Mouse (Mus musculus): ENCODE results near the gene Pagr1a. TPM values are rescaled to one million over a fixed set of nuclear protein-coding genes. Genes with fewer than 3 reads are reported as not detected.

Gene Pagr1a
- polyA plus RNA-seq, 1 experiment = 94.8 TPM

DNA sequence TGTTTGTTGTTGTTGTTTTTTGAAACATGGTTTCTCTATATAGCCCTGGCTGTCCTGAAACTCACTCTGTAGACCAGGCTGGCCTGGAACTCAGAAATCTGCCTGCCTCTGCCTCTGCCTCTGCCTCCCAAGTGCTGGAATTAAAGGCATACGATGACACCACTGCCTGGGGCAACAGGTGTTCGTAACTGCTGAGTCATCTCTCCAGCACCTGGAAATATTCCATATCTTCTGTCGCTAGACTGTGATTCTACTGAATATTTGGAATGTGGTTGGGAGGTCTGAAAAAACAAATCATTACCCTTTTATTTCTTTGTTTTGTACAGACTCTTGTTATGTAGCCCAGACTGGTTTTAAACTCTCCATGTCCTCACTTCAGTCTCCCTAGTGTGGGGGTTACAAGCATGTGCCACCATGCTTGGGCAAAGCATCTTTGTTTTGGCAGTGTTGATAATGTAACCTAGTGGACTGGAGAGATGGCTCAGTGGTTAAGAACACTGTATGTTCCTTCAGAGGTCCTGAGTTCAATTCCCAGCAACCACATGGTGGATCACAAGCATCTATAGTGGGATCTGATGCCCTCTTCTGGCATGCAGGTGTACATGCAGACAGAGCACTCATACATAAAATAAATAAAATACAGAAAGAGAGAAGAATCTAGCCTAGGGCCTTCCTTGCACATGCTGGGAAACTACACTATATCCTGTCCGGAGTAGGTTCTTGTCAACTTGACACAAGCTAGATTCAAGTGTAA lies 12.9 kb downstream of the Pagr1a start:
- no peaks in the 10 kb centered on the region for H3K27me3 ChIP-seq (replicated peaks)
- H3K9me3 ChIP-seq = no peaks in the 10 kb centered on the region
- H3K4me3 ChIP-seq (replicated peaks) = no peak overlapping the region
- TF ChIP-seq GATA1 (IDR thresholded peaks at IDR 0.05; ENCODE audit: borderline replicate concordance, low read length) (no peak), FLI1 (IDR thresholded peaks at IDR 0.05; ENCODE audit: low read length) (no peak)
- peaks cover 48% of the 10 kb centered on the region for H3K36me3 ChIP-seq (replicated peaks; ENCODE audit: low read length)
- H3K4me1 ChIP-seq = peaks cover 87% of the 10 kb centered on the region

DNA sequence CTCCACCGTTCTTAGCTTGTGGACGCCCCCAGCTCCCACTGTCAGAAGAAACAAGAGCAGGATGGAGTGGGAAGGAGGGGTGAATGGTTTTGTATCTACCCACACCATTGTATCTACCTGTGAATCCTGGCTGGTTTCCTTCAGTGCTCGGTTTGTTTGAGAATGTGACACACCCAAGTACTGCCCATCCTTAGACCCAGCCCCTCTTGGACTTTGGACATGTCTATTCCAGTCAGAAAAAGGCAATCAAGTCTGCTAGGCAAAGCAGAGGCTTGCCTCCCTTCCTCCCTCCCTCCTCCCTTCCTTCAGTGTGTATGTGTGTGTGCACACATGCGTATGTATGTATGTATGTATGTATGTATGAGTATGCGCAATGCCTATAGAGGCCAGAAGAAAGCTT lies 13.5 kb downstream of the Pagr1a start:
- Histone ChIP-seq H3K27me3 (replicated peaks) (no peaks in the 10 kb centered on the region), H3K36me3 (replicated peaks; ENCODE audit: low read length) (peaks cover 52% of the 10 kb centered on the region)
- TF ChIP-seq FLI1 (IDR thresholded peaks at IDR 0.05; ENCODE audit: low read length) (no peak), GATA1 (IDR thresholded peaks at IDR 0.05; ENCODE audit: borderline replicate concordance, low read length) (no peak)

DNA sequence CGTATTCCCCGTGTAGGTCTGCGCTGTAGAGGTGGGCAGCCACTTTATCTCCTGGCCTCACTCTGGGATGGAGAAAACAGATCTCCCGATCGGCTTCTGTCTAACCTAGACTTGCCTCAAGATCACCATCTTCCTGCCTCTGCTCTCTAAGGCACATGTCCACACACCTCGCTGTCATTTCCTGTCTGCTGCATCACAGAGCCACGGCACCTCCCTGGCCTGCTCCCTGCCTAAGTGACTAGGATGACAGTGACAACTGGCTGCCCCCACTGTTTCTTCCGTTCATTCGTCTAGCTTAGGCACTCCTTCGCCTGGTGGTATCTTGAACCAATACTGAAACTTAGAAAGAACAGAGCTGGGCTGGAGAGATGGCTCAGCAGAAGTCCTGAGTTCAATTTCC lies 17.6 kb downstream of the Pagr1a start:
- Histone ChIP-seq H3K36me3 (replicated peaks; ENCODE audit: low read length) (peaks cover 82% of the 10 kb centered on the region), H3K4me3 (replicated peaks) (peak overlapping the region; percentile 69), H3K27me3 (replicated peaks) (no peaks in the 10 kb centered on the region), H3K9me3 (peaks cover 7% of the 10 kb centered on the region; the same call in 1 of the 2 replicates), H3K4me1 (peaks cover 60% of the 10 kb centered on the region)
- TF ChIP-seq FLI1 (IDR thresholded peaks at IDR 0.05; ENCODE audit: low read length) (no peak), GATA1 (IDR thresholded peaks at IDR 0.05; ENCODE audit: borderline replicate concordance, low read length) (no peak)

More for the DNA sequence above, 13.5 kb downstream of the Pagr1a start:
- Histone ChIP-seq H3K4me3 (replicated peaks) (no peak overlapping the region), H3K9me3 (no peaks in the 10 kb centered on the region), H3K4me1 (peaks cover 87% of the 10 kb centered on the region)

GRCm38 (mm10) chr7:126996449-126996848 lies 20.7 kb downstream of the Pagr1a start:
- H3K9me3 ChIP-seq = peaks cover 7% of the 10 kb centered on the region; the same call in 1 of the 2 replicates
- H3K36me3 ChIP-seq (replicated peaks; ENCODE audit: low read length) = peaks cover 91% of the 10 kb centered on the region
- TF ChIP-seq GATA1 (IDR thresholded peaks at IDR 0.05; ENCODE audit: borderline replicate concordance, low read length) (no peak), FLI1 (IDR thresholded peaks at IDR 0.05; ENCODE audit: low read length) (no peak)

DNA sequence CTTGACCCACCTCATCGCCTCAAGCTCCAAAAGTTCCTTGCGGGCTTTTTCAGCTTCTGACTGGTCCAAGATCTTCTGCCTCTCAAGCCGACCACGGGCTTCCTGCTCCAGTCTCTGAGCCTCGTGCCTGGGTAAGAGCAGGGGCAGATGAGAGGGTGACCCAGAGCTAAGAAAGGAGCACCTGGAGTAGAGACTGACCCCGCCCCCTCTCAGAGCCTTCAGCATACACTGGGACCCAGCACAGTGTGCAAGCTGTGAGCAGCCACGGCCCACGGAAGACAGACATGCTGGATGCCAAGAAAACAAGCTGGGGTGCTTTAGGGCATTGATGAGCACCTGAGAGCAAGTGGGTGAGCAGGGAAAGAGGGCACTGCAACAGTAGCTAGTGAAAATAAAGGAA lies 28.3 kb downstream of the Pagr1a start:
- no peaks in the 10 kb centered on the region for H3K9me3 ChIP-seq
- peaks cover 89% of the 10 kb centered on the region for H3K36me3 ChIP-seq (replicated peaks; ENCODE audit: low read length)
- TF ChIP-seq FLI1 (IDR thresholded peaks at IDR 0.05; ENCODE audit: low read length) = no peak
- no peak for TF ChIP-seq GATA1 (IDR thresholded peaks at IDR 0.05; ENCODE audit: borderline replicate concordance, low read length)
- H3K4me1 ChIP-seq = 0 out of 2 replicates have a peak, but pooled peaks cover 3% of the 10 kb centered on the region
- H3K4me3 ChIP-seq (replicated peaks) = no peak overlapping the region
- no peaks in the 10 kb centered on the region for H3K27me3 ChIP-seq (replicated peaks)

More at GRCm38 (mm10) chr7:126996449-126996848, 20.7 kb downstream of the Pagr1a start:
- Histone ChIP-seq H3K27me3 (replicated peaks) (no peaks in the 10 kb centered on the region), H3K4me1 (peaks cover 35% of the 10 kb centered on the region), H3K4me3 (replicated peaks) (no peak overlapping the region)

DNA sequence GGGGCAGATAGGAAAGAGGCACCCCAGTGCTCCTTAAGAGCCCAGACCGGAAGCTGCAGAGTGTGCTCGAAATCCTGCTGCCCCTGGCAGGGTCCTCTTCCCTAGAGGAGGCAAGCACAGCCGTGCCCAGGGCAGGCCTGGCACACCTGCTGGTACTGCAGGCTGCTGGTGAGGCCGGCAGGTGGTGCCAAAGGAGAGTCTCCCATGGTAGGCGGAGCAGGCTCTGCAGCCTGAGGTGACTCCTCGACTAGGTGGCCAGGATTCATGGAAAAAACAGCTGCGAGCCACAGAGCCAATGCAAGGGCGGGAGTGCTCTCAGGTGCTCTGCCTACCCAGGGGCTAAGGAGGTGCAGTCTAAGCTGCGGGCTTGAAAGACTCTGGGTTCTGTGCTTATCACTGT lies 30.8 kb downstream of the Pagr1a start:
- no peaks in the 10 kb centered on the region for H3K27me3 ChIP-seq (replicated peaks)
- TF ChIP-seq FLI1 (IDR thresholded peaks at IDR 0.05; ENCODE audit: low read length) = no peak
- no peak for TF ChIP-seq GATA1 (IDR thresholded peaks at IDR 0.05; ENCODE audit: borderline replicate concordance, low read length)
- no peak overlapping the region for H3K4me3 ChIP-seq (replicated peaks)
- H3K4me1 ChIP-seq = peaks cover 12% of the 10 kb centered on the region; the same call in 1 of the 2 replicates
- no peaks in the 10 kb centered on the region for H3K9me3 ChIP-seq
- peaks cover 89% of the 10 kb centered on the region for H3K36me3 ChIP-seq (replicated peaks; ENCODE audit: low read length)

GRCm38 (mm10) chr7:126984667-126985444 lies 32.3 kb downstream of the Pagr1a start:
- H3K36me3 ChIP-seq (replicated peaks; ENCODE audit: low read length) = peaks cover 91% of the 10 kb centered on the region
- H3K4me1 ChIP-seq = peaks cover 20% of the 10 kb centered on the region
- TF ChIP-seq GATA1 (IDR thresholded peaks at IDR 0.05; ENCODE audit: borderline replicate concordance, low read length) = no peak
- TF ChIP-seq FLI1 (IDR thresholded peaks at IDR 0.05; ENCODE audit: low read length) = no peak
- no peak overlapping the region for H3K4me3 ChIP-seq (replicated peaks)
- H3K27me3 ChIP-seq (replicated peaks) = no peaks in the 10 kb centered on the region
- no peaks in the 10 kb centered on the region for H3K9me3 ChIP-seq

GRCm38 (mm10) chr7:126983113-126983512 lies 34.0 kb downstream of the Pagr1a start:
- TF ChIP-seq FLI1 (IDR thresholded peaks at IDR 0.05; ENCODE audit: low read length) (no peak), GATA1 (IDR thresholded peaks at IDR 0.05; ENCODE audit: borderline replicate concordance, low read length) (no peak)
- Histone ChIP-seq H3K36me3 (replicated peaks; ENCODE audit: low read length) (peaks cover 91% of the 10 kb centered on the region), H3K4me3 (replicated peaks) (no peak overlapping the region), H3K4me1 (peaks cover 38% of the 10 kb centered on the region), H3K9me3 (no peaks in the 10 kb centered on the region), H3K27me3 (replicated peaks) (no peaks in the 10 kb centered on the region)

DNA sequence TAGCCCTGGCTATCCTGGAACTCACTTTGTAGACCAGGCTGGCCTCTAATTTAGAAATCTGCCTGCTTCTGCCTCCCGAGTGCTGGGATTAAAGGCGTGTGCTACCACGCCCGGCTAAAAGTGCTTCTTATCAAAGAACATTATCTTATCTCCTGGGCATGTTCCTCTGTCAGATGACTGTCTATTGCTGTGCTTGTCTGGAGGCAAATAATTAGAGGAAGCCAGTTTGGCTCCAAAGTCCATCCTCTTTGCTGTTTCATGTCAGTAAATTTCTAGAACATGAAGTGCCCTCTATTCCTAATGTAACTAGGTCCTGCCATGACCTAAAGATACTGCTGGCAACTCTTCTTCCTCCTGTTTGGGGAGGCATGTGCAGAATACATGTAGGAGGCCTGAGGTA lies 35.1 kb downstream of the Pagr1a start:
- peaks cover 87% of the 10 kb centered on the region for H3K36me3 ChIP-seq (replicated peaks; ENCODE audit: low read length)

GRCm38 (mm10) chr7:126981601-126982000 lies 35.6 kb downstream of the Pagr1a start:
- Histone ChIP-seq H3K4me3 (replicated peaks) (no peak overlapping the region), H3K4me1 (peaks cover 51% of the 10 kb centered on the region), H3K9me3 (no peaks in the 10 kb centered on the region), H3K36me3 (replicated peaks; ENCODE audit: low read length) (peaks cover 82% of the 10 kb centered on the region), H3K27me3 (replicated peaks) (no peaks in the 10 kb centered on the region)
- TF ChIP-seq FLI1 (IDR thresholded peaks at IDR 0.05; ENCODE audit: low read length) (no peak), GATA1 (IDR thresholded peaks at IDR 0.05; ENCODE audit: borderline replicate concordance, low read length) (no peak)

More for the DNA sequence above, 35.1 kb downstream of the Pagr1a start:
- TF ChIP-seq FLI1 (IDR thresholded peaks at IDR 0.05; ENCODE audit: low read length) = no peak
- no peak for TF ChIP-seq GATA1 (IDR thresholded peaks at IDR 0.05; ENCODE audit: borderline replicate concordance, low read length)
- Histone ChIP-seq H3K4me3 (replicated peaks) (no peak overlapping the region), H3K4me1 (peaks cover 46% of the 10 kb centered on the region), H3K27me3 (replicated peaks) (no peaks in the 10 kb centered on the region), H3K9me3 (no peaks in the 10 kb centered on the region)
